Mouse (Mus musculus) spleen, adult 2 months (tissue): Measurements from ENCODE around the gene Dph2.

Source experiments
- CTCF ChIP-seq: fragments of 200-500 bp; IDR thresholded peaks from 2 replicates; pipeline ENCODE4 v1.5.1; 2011; ENCODE audit warnings: mild to moderate bottlenecking, inconsistent platforms; ENCODE audit not compliant: insufficient read depth, insufficient read length, insufficient replicate concordance; ENCODE audit errors: extremely low read depth
- POLR2A ChIP-seq: fragments of 200-500 bp; IDR thresholded peaks from 2 replicates; pipeline ENCODE4 v1.6.1; 2011; ENCODE audit warnings: low read depth, low read length, inconsistent platforms

DNA sequence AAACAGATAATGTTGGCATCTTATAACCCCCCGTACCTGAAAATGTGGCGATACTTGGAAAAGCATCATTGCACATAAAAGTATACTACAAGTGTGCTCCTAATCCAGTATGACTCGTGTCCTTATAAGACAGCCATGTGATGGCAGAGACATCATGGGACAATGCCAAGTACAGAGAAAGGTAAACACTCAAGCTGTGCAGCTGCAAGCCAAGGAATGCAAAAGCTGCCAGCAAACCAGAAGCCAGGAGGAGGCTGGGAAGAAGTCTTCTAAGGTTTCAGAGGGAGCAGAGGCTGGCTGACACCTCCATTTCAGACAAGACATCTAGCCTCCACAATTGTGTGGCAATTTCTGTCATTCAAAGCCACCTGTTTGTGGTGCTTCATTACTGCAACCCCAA is 14.4 kb upstream of the Dph2 start:
- TF ChIP-seq CTCF (no peak), POLR2A (no peak)
